Mouse (Mus musculus) retina, postnatal 7 days (tissue): ENCODE data around the gene Nrap.

Experiments
- DNase-seq: peaks from one replicate; pipeline ENCODE4 v3.0.0-alpha.2; 2012; ENCODE audit warnings: low read depth, low spot score

Nrap gene

GRCm38 (mm10) chr19:56316531-56316930 is 73.3 kb downstream of the Nrap start:
- DNase-seq, result no peak

- DNase-seq, result no peak
These were observed 89.0 kb downstream of the Nrap start for GRCm38 (mm10) chr19:56300835-56301234.

GRCm38 (mm10) chr19:56297264-56297663 is 92.6 kb downstream of the Nrap start:
- DNase-seq, result no peak

GRCm38 (mm10) chr19:56296668-56297067 is 93.2 kb downstream of the Nrap start:
- DNase-seq, result no peak

GRCm38 (mm10) chr19:56294654-56295399 is 95.0 kb downstream of the Nrap start:
- DNase-seq, result peak; percentile 48

GRCm38 (mm10) chr19:56292335-56292734 is 97.5 kb downstream of the Nrap start:
- no peak for DNase-seq

- DNase-seq, result no peak
These were observed 97.9 kb downstream of the Nrap start for GRCm38 (mm10) chr19:56291898-56292297.

- DNase-seq, result no peak
These were observed 100.2 kb downstream of the Nrap start for GRCm38 (mm10) chr19:56289642-56290041.

- no peak for DNase-seq
These were observed 101.4 kb downstream of the Nrap start for GRCm38 (mm10) chr19:56288436-56288835.

- DNase-seq, result no peak
These were observed 102.1 kb downstream of the Nrap start for GRCm38 (mm10) chr19:56287580-56288367.

- DNase-seq, result no peak
These were observed 103.0 kb downstream of the Nrap start, which contains the start of gene Habp2 for GRCm38 (mm10) chr19:56286866-56287265. Habp2 (plus strand) TSS chr19:56287137.

GRCm38 (mm10) chr19:56285222-56285621 is 104.6 kb downstream of the Nrap start:
- DNase-seq, result no peak

- no peak for DNase-seq
These were observed 111.5 kb downstream of the Nrap start for GRCm38 (mm10) chr19:56278366-56278765.

GRCm38 (mm10) chr19:56277951-56278350 is 111.9 kb downstream of the Nrap start:
- no peak for DNase-seq

GRCm38 (mm10) chr19:56277140-56277804 is 112.6 kb downstream of the Nrap start:
- DNase-seq, result no peak

- DNase-seq, result no peak
These were observed 117.8 kb downstream of the Nrap start for GRCm38 (mm10) chr19:56272081-56272480.
